Mouse (Mus musculus) kidney, postnatal 14 days (tissue): ENCODE measurements around the gene Ucp2.
"Not testable (repeated sequence)": the region's sequence is repeated elsewhere in the genome, so short reads cannot be mapped to it uniquely, and the experiment has no call there.

Source experiments
- DNase-seq: peaks from one replicate; pipeline ENCODE4 v3.0.0; 2022; ENCODE audit warnings: mixed read lengths

Gene Ucp2

GRCm38 (mm10) chr7:100480175-100480574 is 13.0 kb upstream of the Ucp2 start:
- no peak for DNase-seq

- not testable (repeated sequence) for DNase-seq
Observed at GRCm38 (mm10) chr7:100482046-100482445, 11.1 kb upstream of the Ucp2 start.

- DNase-seq = no peak
Observed at GRCm38 (mm10) chr7:100484493-100484892, 8.6 kb upstream of the Ucp2 start.

- no peak for DNase-seq
Observed at GRCm38 (mm10) chr7:100487301-100487700, 5.8 kb upstream of the Ucp2 start.

- no peak for DNase-seq
Observed at GRCm38 (mm10) chr7:100488474-100489048, 4.6 kb upstream of the Ucp2 start.

GRCm38 (mm10) chr7:100492391-100493116 is 583 bp upstream of the Ucp2 start:
- no peak for DNase-seq

GRCm38 (mm10) chr7:100493484-100494414 is 612 bp downstream of the Ucp2 start:
- peak; percentile 58 for DNase-seq

GRCm38 (mm10) chr7:100494415-100494831 is 1.3 kb downstream of the Ucp2 start:
- no peak for DNase-seq

GRCm38 (mm10) chr7:100495042-100495441 is 1.9 kb downstream of the Ucp2 start:
- DNase-seq = no peak

GRCm38 (mm10) chr7:100495581-100496251 is 2.6 kb downstream of the Ucp2 start:
- peak; percentile 76 for DNase-seq

- DNase-seq = no peak
Observed at GRCm38 (mm10) chr7:100496371-100496770, 3.2 kb downstream of the Ucp2 start.

GRCm38 (mm10) chr7:100496791-100497190 is 3.7 kb downstream of the Ucp2 start:
- DNase-seq = no peak

GRCm38 (mm10) chr7:100497402-100497801 is 4.3 kb downstream of the Ucp2 start:
- DNase-seq = no peak

- DNase-seq = no peak
Observed at GRCm38 (mm10) chr7:100497982-100498381, 4.8 kb downstream of the Ucp2 start.

GRCm38 (mm10) chr7:100499465-100499864 is 6.3 kb downstream of the Ucp2 start:
- no peak for DNase-seq

GRCm38 (mm10) chr7:100500276-100500977 is 7.3 kb downstream of the Ucp2 start:
- DNase-seq = no peak

- DNase-seq = no peak
Observed at GRCm38 (mm10) chr7:100501027-100501843, 8.1 kb downstream of the Ucp2 start.

- DNase-seq = no peak
Observed at GRCm38 (mm10) chr7:100501844-100502373, 8.8 kb downstream of the Ucp2 start.

GRCm38 (mm10) chr7:100502374-100502922 is 9.3 kb downstream of the Ucp2 start:
- DNase-seq = no peak

GRCm38 (mm10) chr7:100503076-100503475 is 9.9 kb downstream of the Ucp2 start:
- no peak for DNase-seq
